Mouse (Mus musculus) embryonic fibroblast, embryonic 13.5 days (primary cell): ENCODE results near the gene Cdc42bpg.

ENCODE experiments used
- CTCF ChIP-seq: IDR thresholded peaks from 2 replicates; pipeline ENCODE4 v1.5.1; 2011; ENCODE audit warnings: mild to moderate bottlenecking, control low read depth, low read length, moderate library complexity, borderline replicate concordance; ENCODE audit not compliant: insufficient read depth
- POLR2A ChIP-seq: IDR thresholded peaks from 2 replicates; pipeline ENCODE4 v1.6.1; 2011; ENCODE audit warnings: low read depth, mild to moderate bottlenecking, control low read depth, low read length, moderate library complexity

- TF ChIP-seq POLR2A = no peak
- TF ChIP-seq CTCF = no peak
Measured at GRCm38 (mm10) chr19:6281122-6282020, 24.9 kb upstream of the Cdc42bpg start.
